Mouse (Mus musculus) embryonic fibroblast, embryonic 13.5 days (primary cell): ENCODE data around the gene Pdcd1.

Source experiments
- CTCF ChIP-seq: IDR thresholded peaks from 2 replicates; pipeline ENCODE4 v1.5.1; 2011; ENCODE audit warnings: mild to moderate bottlenecking, control low read depth, low read length, moderate library complexity, borderline replicate concordance; ENCODE audit not compliant: insufficient read depth
- POLR2A ChIP-seq: IDR thresholded peaks from 2 replicates; pipeline ENCODE4 v1.6.1; 2011; ENCODE audit warnings: low read depth, mild to moderate bottlenecking, control low read depth, low read length, moderate library complexity

DNA sequence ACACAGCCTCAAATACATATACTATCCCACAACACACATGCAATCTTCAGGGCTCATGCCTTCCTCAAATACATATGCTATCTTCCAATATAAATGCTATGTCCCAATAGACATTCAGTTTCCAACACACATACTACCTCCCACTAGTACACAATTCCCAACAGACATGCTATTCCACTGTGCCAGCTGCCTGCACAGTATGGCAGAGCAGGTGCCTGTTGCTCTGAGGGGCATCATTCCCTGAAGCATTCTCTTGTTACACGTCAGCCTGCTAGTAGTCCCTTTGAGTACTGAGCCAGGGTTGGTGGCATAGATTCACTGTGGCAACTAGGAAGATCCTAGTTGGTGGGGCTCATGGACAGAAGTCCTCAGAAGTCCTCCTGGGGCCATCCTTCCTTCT lies 2.1 kb upstream of the Pdcd1 start:
- TF ChIP-seq POLR2A, result no peak
- no peak for TF ChIP-seq CTCF
